ENCODE assay signal across 30 mouse cellular contexts in genomic region chr6:33286376-33286775, GRCm38 (mm10).
"Had no signal": no experiment of that assay in that cellular context is flagged by ENCODE, and none has a peak within 500 bp of the region (broad histone marks: within the 10 kb centered on the region; RNA-seq: fewer than 3 reads in every experiment).

No protein-coding gene starts in this region.

- H3K4me1 ChIP-seq: limb, embryonic 10.5 days; limb, embryonic 15.5 days; lung, embryonic 15.5 days; midbrain, embryonic 10.5 days; neural tube, embryonic 12.5 days had no signal

- ATAC-seq: liver, embryonic 12.5 days; lung, postnatal 0 days; midbrain, embryonic 13.5 days; midbrain, embryonic 15.5 days; midbrain, embryonic 16.5 days had no signal

- H3K4me3 ChIP-seq: left cerebral cortex, adult 2 months; limb, embryonic 10.5 days; limb, embryonic 12.5 days; limb, embryonic 13.5 days; limb, embryonic 15.5 days; liver, embryonic 12.5 days; liver, embryonic 13.5 days; liver, embryonic 15.5 days; lung, embryonic 15.5 days; megakaryocyte, embryonic 14.5 days; midbrain, embryonic 10.5 days; midbrain, embryonic 12.5 days; midbrain, embryonic 13.5 days; midbrain, embryonic 15.5 days; myocyte; neural tube, embryonic 12.5 days had no signal

- H3K27me3 ChIP-seq: limb, embryonic 12.5 days; limb, embryonic 13.5 days; limb, embryonic 15.5 days; liver, embryonic 12.5 days; liver, embryonic 13.5 days; liver, embryonic 15.5 days; lung, embryonic 15.5 days; megakaryocyte, embryonic 14.5 days; midbrain, embryonic 12.5 days; midbrain, embryonic 13.5 days; midbrain, embryonic 15.5 days; neural tube, embryonic 12.5 days had no signal

- H3K9ac ChIP-seq: limb, embryonic 12.5 days; limb, embryonic 13.5 days; limb, embryonic 15.5 days; liver, embryonic 12.5 days; liver, embryonic 13.5 days; liver, embryonic 14.5 days; liver, embryonic 15.5 days; lung, embryonic 14.5 days; lung, embryonic 15.5 days; midbrain, embryonic 12.5 days; midbrain, embryonic 13.5 days; midbrain, embryonic 15.5 days; neural tube, embryonic 12.5 days had no signal

- H3K4me2 ChIP-seq: limb, embryonic 12.5 days; limb, embryonic 13.5 days; limb, embryonic 15.5 days; liver, embryonic 12.5 days; liver, embryonic 13.5 days; liver, embryonic 15.5 days; lung, embryonic 14.5 days; lung, embryonic 15.5 days; midbrain, embryonic 11.5 days; midbrain, embryonic 12.5 days; midbrain, embryonic 13.5 days; midbrain, embryonic 15.5 days; neural tube, embryonic 12.5 days had no signal

- H3K36me3 ChIP-seq: limb, embryonic 10.5 days; limb, embryonic 12.5 days; limb, embryonic 13.5 days; limb, embryonic 15.5 days; liver, embryonic 12.5 days; liver, embryonic 13.5 days; liver, embryonic 15.5 days; lung, embryonic 15.5 days; midbrain, embryonic 10.5 days; midbrain, embryonic 12.5 days; midbrain, embryonic 13.5 days; midbrain, embryonic 15.5 days; neural tube, embryonic 12.5 days had no signal

- H3K9me3 ChIP-seq: limb, embryonic 10.5 days; limb, embryonic 12.5 days; limb, embryonic 13.5 days; limb, embryonic 15.5 days; liver, embryonic 12.5 days; liver, embryonic 13.5 days; liver, embryonic 15.5 days; lung, embryonic 15.5 days; megakaryocyte, embryonic 14.5 days; midbrain, embryonic 10.5 days; midbrain, embryonic 12.5 days; midbrain, embryonic 13.5 days; midbrain, embryonic 15.5 days; neural tube, embryonic 12.5 days had no signal

- H3K27ac ChIP-seq: left cerebral cortex, adult 2 months; limb, embryonic 10.5 days; limb, embryonic 12.5 days; limb, embryonic 13.5 days; limb, embryonic 15.5 days; liver, embryonic 12.5 days; liver, embryonic 13.5 days; liver, embryonic 14.5 days; liver, embryonic 15.5 days; lung, embryonic 15.5 days; macrophage; midbrain, embryonic 10.5 days; midbrain, embryonic 12.5 days; midbrain, embryonic 13.5 days; midbrain, embryonic 15.5 days; neural tube, embryonic 12.5 days had no signal

- DNase-seq: left cerebral cortex, postnatal 4 days; liver, embryonic 13.5 days; lung, adult 18-20 months; lung, adult 2 months; lung, embryonic 14.5 days; lung, postnatal 10 days; lung, postnatal 14 days; lung, postnatal 36 days; lung, postnatal 4 days; midbrain, embryonic 14.5 days had no signal
